Mouse (Mus musculus) left cerebral cortex, adult 9 months (tissue): ENCODE results near the gene Cops7a.

Experiments
- DNase-seq, 2 experiments: peaks; one replicate each; pipeline ENCODE4 v3.0.0; 2022; ENCODE audit warnings: low spot score in 2 of 2

The Cops7a gene

DNA sequence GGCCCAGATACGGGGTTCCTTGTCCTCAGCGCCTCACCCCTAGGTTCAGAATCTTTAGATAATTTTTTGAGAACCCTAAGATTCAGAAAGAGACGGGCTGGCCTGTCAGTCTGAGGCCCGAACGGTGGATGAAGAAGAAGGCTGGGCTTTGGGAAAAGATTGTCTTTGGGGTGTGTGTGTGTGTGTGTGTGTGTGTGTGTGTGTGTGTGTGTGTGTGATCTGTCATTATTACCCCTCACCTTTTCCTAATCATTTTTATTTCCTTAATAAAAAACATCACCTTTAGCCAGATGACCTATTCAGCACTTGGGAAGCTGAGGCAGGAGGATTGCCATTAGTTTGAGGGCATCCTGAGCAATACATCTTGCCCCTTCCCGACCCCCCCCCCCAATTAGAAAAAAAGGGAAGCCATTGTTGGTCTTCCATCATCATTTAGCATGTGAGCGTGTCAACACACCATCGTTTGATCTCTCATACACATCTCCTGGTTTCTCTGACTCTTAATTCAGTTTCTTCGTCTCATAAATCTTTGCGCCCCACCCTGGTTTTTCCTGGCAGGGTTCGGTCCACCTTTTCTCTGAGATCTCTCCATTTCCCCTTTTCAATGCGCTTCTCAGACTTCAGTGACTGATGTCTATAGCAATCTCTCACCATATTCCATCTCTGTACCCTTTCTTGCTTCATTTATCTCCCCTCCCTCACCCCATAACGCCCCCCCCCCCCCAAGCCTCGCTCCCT, 46.3 kb downstream of the Cops7a start:
- no peak for DNase-seq

DNA sequence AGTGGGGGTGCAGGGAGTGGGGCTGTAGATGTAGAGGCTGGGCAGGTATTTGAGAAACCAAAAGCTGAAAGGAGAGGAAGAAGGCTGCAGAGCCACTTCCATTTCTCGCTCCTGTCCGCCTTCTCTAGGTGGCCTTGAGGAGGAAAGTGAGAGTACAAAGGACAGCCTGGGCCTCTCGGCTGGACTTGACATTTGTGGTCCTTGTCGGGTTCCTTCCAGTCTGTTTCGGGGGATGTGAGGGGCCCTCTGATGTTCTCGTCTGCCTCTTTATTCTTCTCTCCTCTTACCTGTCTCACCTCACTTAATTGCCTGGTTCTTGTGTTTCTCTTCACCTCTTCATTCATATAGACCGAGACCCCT, 47.0 kb downstream of the Cops7a start:
- DNase-seq, result no peak

DNA sequence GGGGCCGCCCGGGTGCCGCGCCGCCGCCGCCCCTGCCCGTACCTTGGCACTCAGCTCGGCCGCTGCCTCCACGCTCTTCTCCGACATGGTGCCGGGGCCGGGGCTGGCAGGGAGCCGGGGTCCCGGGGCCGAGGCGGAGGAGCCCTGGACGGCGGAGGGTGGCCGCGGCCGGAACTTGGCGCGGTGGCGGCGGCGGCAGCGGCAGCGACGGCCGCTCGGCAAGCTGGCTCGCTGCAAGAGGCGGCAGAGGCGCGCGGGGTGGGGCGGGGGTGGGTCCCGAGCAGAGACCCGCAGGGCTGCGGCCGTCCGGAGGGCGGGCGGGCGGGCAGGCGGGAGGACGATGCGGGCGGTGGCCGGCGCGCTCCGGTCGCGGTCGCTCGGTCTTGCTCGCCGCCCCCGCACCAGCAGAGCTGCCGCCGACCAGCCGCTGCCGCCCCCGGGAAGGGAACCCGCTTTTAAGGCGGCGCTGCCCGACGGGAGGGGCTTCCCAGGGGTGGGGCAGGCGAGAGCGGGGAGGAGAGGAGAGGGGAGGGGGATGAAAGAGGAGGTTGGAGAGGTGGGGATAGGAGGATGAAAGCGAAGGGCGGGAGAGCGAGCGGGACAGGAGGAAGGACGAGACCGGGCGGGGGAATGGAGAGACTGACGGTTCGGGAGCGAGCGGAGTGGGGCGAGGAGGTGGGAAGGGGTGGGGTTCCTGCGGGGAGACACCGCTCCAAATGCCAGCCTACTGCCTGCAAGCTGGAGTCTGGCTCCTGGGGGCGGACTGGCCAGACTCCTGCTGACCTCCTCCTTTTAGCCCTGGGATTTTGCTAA, 47.6 kb downstream of the Cops7a start:
- DNase-seq, result peak; percentile 90 to 92

DNA sequence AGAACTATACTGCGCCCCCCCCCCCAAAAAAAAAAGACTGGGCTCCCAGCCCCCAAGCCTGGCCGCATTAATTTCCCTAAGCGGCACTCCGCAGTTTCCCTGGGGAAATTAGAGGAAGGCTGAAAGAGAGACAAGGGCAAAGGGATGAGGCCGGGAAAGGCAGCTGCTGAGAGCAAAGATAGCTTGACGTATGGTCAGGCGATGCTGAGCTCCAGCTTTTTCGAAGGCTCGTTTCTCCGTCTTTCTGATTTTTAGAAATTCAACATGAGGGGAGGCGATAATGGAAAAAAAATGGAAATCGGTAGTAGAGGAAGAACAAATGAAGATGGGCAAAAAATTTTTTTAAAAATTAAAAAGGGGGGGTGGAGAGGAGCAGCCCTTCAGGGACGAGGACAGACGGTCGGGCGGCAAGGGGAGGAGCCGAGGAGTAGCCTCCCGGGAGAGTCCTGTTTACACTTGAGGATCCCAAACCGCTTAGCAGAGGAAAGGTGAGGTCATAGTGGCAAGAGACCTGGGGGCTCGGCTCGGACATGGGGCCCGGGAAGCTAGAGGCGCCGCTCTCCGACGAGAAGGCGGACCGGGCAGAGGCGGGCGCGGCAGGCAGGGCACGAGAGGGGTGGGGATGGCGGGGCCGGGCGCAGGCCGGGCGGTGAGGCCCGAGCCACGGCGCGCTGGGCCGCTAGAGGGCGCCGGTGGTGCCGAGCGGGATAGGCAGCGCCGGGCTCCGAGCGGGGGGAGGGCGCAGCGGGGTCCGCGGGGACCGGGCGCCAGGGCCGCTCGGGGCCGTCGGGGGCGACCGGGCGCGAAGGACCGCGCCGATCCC, 48.4 kb downstream of the Cops7a start:
- DNase-seq, result peak in 1 of 2 experiments; percentile 87

DNA sequence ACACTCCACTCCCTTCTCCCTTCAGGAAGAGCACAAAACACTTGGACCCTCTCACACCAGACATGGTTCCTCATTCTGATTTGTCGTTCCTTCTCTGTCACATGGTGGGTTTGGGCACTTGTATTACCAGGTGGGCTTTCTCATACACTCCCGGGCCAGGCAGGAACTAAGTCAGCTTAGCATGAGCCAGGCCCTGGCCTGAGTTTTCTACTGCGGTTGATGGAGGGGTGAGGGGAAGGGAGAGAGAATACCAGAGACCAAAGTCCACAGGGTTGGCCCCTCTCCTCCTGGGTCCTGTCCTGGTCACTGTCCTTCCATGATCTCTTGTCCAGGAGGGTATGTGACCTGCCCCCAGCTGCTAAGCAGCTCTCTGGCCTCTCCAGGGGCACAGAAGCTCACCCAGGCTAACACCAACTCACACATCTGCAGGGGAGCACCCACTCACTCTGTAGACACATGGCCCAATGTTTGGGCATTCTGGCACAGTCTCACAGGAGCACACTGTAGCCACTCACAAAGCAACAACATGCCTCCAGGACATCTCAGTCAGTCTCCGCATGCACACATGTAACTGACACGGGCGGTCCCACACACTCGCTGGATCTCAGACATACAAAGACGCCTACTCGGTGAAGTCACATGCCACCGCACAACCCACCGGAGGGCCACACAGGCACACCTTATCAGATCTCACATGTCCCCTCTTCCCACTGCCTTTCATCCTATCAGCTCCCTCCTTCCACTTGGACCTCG, 49.2 kb downstream of the Cops7a start:
- DNase-seq, result peak; percentile 80 to 85

DNA sequence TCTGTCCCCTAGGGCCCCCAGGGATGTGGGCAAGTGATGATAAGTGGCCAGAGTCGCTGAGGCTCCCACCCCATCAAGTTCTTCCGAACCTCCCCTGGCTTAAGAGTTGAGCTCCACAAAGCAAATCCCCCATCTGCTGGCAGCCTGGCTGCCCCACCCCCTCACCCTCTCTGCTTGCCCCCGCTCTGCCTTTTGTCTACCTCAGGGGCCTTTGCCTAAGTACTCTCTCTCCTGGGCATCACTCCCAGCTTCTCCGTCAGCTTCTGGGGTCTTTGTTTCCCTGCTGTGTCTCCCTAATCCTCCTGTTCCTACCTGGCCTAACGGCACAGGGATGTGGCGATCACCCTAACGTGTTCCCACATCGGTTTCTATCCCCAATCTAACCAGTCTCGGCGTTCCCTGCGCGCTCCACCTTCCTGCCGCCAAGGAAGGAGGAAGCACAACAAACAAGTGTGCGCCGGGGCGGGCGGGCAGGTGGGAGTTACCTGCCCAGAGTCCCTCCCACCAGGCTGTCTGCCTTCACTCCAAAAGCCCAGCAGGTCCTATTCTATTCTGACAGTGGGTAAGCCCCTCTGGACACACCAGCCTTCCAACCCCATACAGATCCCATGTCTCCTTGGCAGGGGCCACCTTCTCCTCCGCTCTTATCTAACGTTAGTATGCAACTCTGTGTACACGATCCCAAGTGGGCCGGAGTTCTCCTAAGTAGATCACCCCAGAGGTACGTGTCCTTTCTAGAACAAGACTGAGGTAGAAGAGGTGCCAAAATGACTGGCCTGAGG, 50.0 kb downstream of the Cops7a start:
- no peak for DNase-seq

DNA sequence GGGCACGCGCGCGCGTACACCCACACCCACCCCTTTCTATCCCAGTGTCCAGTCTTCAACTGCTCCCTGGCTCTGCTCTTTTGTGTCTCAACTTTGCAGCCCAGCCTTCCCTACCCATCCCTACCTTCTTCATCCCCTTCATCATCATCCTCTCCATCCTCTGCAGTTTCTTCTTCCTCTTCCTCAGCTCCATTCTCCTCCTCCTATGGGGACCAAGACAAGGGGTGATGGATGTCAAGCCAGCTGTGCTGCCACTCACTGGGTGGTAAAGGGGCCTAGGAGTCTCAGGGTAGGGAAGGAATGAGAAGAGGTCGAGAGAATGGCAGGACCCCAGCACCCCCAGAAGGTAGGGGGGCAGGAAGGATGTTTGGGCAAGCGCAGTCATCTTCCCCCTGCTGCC, 50.8 kb downstream of the Cops7a start:
- no peak for DNase-seq

DNA sequence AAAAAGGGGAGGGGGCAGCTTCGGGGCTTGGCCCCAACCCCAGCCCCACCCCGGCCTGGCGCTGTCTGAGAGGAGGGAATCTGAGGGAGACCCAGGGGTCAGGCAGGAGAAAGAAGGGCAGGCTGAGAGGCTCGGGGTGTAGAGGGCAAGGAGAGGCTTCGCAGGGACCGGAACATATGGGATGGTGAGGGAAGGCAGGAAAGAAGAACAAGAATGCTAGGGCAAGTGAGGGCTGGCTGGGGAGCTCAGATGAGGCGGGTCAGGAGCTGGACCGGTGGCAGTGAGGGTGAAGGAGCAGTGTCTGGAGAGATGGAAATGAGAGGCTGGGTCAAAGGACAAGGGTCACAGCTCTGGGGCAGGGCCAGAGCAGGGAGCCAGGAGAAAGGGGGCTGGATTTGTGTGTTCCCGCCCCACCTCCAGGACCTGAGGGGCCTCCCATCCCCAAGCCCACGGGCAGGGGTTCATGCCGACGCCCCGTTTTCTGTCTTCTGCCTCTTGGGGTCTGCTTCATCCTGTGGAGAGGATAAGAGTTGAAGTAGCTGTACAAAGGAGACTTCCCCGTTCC, 51.5 kb downstream of the Cops7a start:
- DNase-seq, result no peak

DNA sequence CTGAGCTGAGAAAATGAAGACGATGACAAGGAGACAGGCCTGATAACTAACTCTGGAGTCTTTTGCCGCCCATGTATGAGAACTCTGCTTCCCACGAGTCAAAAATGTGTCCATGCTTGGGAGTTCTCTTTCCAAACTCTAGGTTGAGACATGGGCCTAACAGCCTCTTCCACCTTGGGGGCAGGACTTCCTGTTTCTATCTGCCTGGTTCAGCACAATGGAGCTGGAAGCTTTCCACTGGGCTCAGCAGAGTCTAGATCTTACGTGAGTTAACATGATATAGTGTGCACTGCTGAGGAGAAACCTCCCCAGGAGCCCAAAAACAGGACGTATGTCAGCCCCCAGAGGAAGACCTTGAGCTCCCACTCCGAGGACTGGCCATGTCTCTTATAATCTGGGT, 52.1 kb downstream of the Cops7a start:
- no peak for DNase-seq

DNA sequence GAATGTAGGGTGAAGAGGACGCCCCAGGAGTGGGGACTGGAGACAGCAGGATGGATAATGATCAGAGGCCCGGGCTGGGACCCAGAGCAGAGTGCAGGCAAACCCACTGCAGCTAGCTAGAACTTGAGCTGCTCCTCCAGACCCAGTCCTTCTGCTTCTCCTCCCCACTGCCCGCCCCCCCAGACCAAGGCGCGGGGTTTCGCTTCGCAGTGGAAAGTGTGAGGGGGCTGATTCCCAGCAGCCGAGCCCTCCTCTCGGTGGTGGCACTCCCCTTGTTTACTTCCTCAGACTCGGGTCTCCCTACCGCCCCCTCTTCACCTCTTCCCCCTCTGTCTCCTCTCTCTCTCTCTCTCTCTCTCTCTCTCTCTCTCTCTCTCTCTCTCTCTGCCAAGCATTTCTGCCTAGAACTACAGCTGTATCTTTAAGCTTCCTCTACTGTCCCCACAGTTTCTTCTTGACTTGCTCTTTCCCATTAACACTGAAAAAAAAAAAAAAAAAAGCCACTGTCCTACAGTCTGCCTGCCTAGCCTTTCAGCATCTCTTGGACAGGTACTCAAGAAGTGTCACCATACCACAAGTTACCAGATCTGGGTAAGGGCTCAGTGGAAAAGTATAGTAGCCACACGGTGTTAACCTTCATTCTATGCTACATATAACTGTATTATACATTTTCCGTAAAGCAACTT, 53.7 kb downstream of the Cops7a start, which contains the start of gene Lag3:
Lag3 (minus strand) TSS at position 173 of the 686 bp plus-strand sequence.
- no peak for DNase-seq

DNA sequence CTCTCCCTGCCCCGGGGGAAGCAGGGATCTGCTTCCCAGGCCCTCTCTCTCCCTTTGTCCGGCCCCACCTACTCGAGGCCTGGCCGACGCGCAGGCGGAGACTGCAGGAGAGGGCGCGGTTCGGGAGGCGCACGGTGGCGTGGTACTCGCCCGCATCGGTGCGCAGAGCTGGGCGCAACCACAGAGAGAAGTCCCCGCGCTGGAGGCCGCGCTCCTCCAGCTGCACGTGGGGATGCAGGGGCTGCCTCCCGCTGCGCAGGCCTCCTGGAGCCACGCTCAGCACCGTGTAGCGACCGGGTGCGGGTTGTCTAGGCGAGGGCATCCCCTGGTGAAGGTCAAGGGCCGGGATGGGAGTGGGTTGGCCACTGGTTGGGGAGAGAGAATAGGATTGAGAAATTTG, 55.3 kb downstream of the Cops7a start:
- DNase-seq, result no peak
